Mouse (Mus musculus): Measurements from ENCODE around the gene Efs. TPM values are rescaled to one million over a fixed set of nuclear protein-coding genes. Genes with fewer than 3 reads are reported as not detected.

Gene Efs
- total and polyA plus RNA-seq, 2 experiments from 2014 or later = 8.5 to 41.4 TPM

GRCm38 (mm10) chr14:54932645-54933150 lies 6.8 kb upstream of the Efs start, which contains the start of gene Il25:
TSS of gene Il25 (plus strand) at chr14:54932695.
- Histone ChIP-seq H3K9ac (replicated peaks; ENCODE audit: low read length, poor library complexity, severe bottlenecking) (no peak within 1 kb of the TSS), H3K36me3 (ENCODE audit: insufficient read depth, low read length) (no peaks in the 10 kb centered on the region), H3K4me1 (ENCODE audit: insufficient read depth, low read length) (no peaks in the 10 kb centered on the region), H3K27ac (ENCODE audit: low read depth, low read length) (no peak within 1 kb of the TSS), H3K9me3 (ENCODE audit: low read length) (no peaks in the 10 kb centered on the region), H3K4me3 (ENCODE audit: low read depth, low read length) (no peak within 1 kb of the TSS), H3K27me3 (ENCODE audit: insufficient read depth, low read length) (no peaks in the 10 kb centered on the region), H3K4me2 (ENCODE audit: low read depth, low read length, poor library complexity, severe bottlenecking) (no peak within 1 kb of the TSS)
- no peak for TF ChIP-seq CTCF (IDR thresholded peaks at IDR 0.05)
- WGBS = 39% methylated on average over 6 of the region's 6 CpGs
- ATAC-seq (ENCODE audit: low FRiP score) = no peak
- DNase-seq (ENCODE audit: low spot score) = peak; percentile 51

DNA sequence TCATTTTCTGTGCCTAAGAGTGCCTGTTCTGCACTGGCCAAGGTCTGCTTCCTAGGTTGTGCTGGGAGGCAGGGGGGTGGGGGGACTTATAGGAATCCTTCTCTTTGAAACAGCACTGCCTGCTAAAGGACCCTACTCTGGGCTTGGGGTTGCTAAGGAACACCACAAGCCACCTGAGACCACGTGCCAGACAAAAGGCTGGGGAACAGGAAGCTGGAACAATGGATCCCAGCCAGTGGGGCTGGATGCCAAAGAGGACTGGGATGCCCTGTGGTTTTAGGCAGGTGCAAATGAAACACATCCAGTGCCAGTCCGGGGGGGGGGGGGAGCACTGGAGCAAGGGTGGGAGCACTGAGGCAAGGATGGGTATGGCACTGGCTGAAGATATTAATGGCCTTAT lies 4.5 kb upstream of the Efs start:
- TF ChIP-seq CTCF (IDR thresholded peaks at IDR 0.05) = no peak
- Histone ChIP-seq H3K4me2 (ENCODE audit: low read depth, low read length, poor library complexity, severe bottlenecking) (no peak overlapping the region), H3K4me3 (ENCODE audit: low read depth, low read length) (no peak overlapping the region), H3K9me3 (ENCODE audit: low read length) (no peaks in the 10 kb centered on the region), H3K27ac (ENCODE audit: low read depth, low read length) (no peak overlapping the region), H3K36me3 (ENCODE audit: insufficient read depth, low read length) (no peaks in the 10 kb centered on the region), H3K9ac (replicated peaks; ENCODE audit: low read length, poor library complexity, severe bottlenecking) (no peak overlapping the region), H3K27me3 (ENCODE audit: insufficient read depth, low read length) (no peaks in the 10 kb centered on the region), H3K4me1 (ENCODE audit: insufficient read depth, low read length) (0 out of 2 replicates have a peak, but pooled peaks cover 3% of the 10 kb centered on the region)
- WGBS = 21% methylated on average over 2 of the region's 2 CpGs
- ATAC-seq (ENCODE audit: low FRiP score) (no peak), DNase-seq (ENCODE audit: low spot score) (peak; percentile 46)

DNA sequence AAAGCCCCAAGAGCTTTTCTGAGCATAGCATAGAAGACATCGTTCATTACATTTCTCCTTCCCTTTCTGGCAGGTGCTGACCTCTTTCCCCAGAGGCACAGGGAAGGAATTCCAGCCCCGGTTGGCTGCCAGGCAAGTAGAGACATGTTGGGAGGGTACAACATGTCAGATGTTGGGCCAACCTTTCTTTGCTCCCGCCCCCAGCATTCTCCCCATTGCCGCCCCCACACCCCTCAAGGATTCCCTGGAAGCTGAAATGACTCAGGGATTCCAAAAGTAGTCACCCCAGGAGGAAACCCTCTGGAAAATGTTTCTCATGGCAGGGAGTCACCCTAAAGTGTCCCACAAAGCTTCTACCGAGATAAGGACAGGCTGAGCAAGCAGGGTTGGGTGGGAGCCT lies 3.9 kb upstream of the Efs start:
- Histone ChIP-seq H3K27me3 (ENCODE audit: insufficient read depth, low read length) (no peaks in the 10 kb centered on the region), H3K9me3 (ENCODE audit: low read length) (no peaks in the 10 kb centered on the region), H3K27ac (ENCODE audit: low read depth, low read length) (no peak overlapping the region), H3K9ac (replicated peaks; ENCODE audit: low read length, poor library complexity, severe bottlenecking) (no peak overlapping the region), H3K4me1 (ENCODE audit: insufficient read depth, low read length) (peaks cover 8% of the 10 kb centered on the region; the same call in 1 of the 2 replicates), H3K4me3 (ENCODE audit: low read depth, low read length) (no peak overlapping the region), H3K36me3 (ENCODE audit: insufficient read depth, low read length) (no peaks in the 10 kb centered on the region), H3K4me2 (ENCODE audit: low read depth, low read length, poor library complexity, severe bottlenecking) (no peak overlapping the region)
- no peak for TF ChIP-seq CTCF (IDR thresholded peaks at IDR 0.05)
- 78% methylated on average over 5 of the region's 5 CpGs for WGBS
- DNase-seq (ENCODE audit: low spot score) (no peak), ATAC-seq (ENCODE audit: low FRiP score) (no peak)

- H3K4me1 ChIP-seq (ENCODE audit: insufficient read depth, low read length) = peaks cover 12% of the 10 kb centered on the region; the same call in 1 of the 2 replicates
- TF ChIP-seq CTCF (IDR thresholded peaks at IDR 0.05) = no peak
- H3K9ac ChIP-seq (replicated peaks; ENCODE audit: low read length, poor library complexity, severe bottlenecking) = peak overlapping the region; percentile 80
- H3K27me3 ChIP-seq (ENCODE audit: insufficient read depth, low read length) = no peaks in the 10 kb centered on the region
- no peak for DNase-seq (ENCODE audit: low spot score)
- H3K4me2 ChIP-seq (ENCODE audit: low read depth, low read length, poor library complexity, severe bottlenecking) = peak overlapping the region; percentile 97
- H3K9me3 ChIP-seq (ENCODE audit: low read length) = no peaks in the 10 kb centered on the region
- peak overlapping the region; percentile 85 for H3K27ac ChIP-seq (ENCODE audit: low read depth, low read length)
- peak overlapping the region; percentile 49; the same call in 1 of the 2 replicates for H3K4me3 ChIP-seq (ENCODE audit: low read depth, low read length)
- no peak for ATAC-seq (ENCODE audit: low FRiP score)
- H3K36me3 ChIP-seq (ENCODE audit: insufficient read depth, low read length) = no peaks in the 10 kb centered on the region
- WGBS = 21% methylated on average over 7 of the region's 7 CpGs
Measured at GRCm38 (mm10) chr14:54927296-54927695, 1.4 kb upstream of the Efs start.

DNA sequence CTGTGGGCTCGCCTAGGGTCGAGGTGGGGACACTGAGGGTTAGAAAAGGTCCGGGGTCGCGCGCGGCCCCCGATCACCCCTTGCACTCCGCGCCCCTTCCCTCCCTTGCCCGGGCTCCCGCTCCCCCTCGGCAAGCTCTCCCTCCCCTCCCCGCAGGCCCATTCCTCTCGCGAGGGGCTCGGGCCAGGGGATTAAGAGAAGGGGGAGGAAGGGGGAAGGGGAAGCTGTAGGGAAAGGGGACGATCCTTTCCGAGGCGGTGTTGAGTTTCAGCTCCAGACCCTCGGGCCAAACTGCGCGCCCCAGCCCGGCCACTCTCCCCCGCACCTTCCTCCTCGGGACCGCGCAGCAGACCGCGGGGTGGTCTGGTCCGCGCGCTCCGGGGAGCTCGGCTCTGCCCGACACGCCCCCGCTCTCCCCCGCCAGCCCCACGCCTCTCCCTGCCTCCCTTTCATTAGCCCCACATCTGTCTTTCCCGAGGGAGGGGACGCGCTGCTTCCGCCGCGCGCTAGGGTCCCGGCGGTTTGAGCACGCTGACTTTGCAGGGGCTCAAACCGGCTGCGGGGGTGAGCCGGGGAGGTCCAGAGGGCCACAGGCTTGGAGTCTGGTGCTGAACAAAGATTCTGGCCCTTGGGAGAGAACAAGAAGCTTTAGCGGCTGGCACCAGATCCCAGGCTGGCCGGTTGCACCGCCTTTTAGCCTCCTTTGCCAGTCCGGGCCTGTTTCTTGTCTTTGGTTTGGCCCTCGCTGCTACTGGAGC lies 654 bp upstream of the Efs start:
- H3K9me3 ChIP-seq (ENCODE audit: low read length) = peaks cover under 1% of the 10 kb centered on the region; the same call in 1 of the 2 replicates
- under 1% methylated on average over 51 of the region's 58 CpGs for WGBS
- ATAC-seq (ENCODE audit: low FRiP score) (peak; percentile 77), DNase-seq (ENCODE audit: low spot score) (peak; percentile 71)
- no peaks in the 10 kb centered on the region for H3K27me3 ChIP-seq (ENCODE audit: insufficient read depth, low read length)
- H3K4me2 ChIP-seq (ENCODE audit: low read depth, low read length, poor library complexity, severe bottlenecking) = peak overlapping the region; percentile 97
- no peak for TF ChIP-seq CTCF (IDR thresholded peaks at IDR 0.05)
- no peaks in the 10 kb centered on the region for H3K36me3 ChIP-seq (ENCODE audit: insufficient read depth, low read length)
- peak overlapping the region; percentile 85 for H3K27ac ChIP-seq (ENCODE audit: low read depth, low read length)
- H3K4me3 ChIP-seq (ENCODE audit: low read depth, low read length) = peak overlapping the region; percentile 49
- peak overlapping the region; percentile 80 for H3K9ac ChIP-seq (replicated peaks; ENCODE audit: low read length, poor library complexity, severe bottlenecking)
- peaks cover 12% of the 10 kb centered on the region; the same call in 1 of the 2 replicates for H3K4me1 ChIP-seq (ENCODE audit: insufficient read depth, low read length)
